Mouse (Mus musculus) cortical plate, adult 2 months (tissue): ENCODE measurements at regions not wholly inside any gene's neighbourhood (a gene's known extent, or its start where the extent isn't known, plus 50 kb on each side); places are given as distances from the start of the nearest gene placed in this dataset.

ENCODE experiments used
- H3K27ac ChIP-seq: fragments of 200-500 bp; 2 replicates; pipeline ENCODE4 v1.5.1; 2012; ENCODE audit warnings: low read length, control low read depth, inconsistent platforms; ENCODE audit not compliant: insufficient read depth
- H3K4me1 ChIP-seq: fragments of 200-500 bp; 2 replicates; pipeline ENCODE4 v1.6.1; 2011; ENCODE audit warnings: low read length; ENCODE audit not compliant: control insufficient read depth, insufficient read depth
- H3K4me3 ChIP-seq: fragments of 200-500 bp; 2 replicates; pipeline ENCODE4 v1.5.1; 2011; ENCODE audit warnings: mild to moderate bottlenecking, low read length, control low read depth; ENCODE audit not compliant: insufficient read depth
- CTCF ChIP-seq: fragments of 200-500 bp; IDR thresholded peaks from 2 replicates; pipeline ENCODE4 v1.5.1; 2011; ENCODE audit warnings: mild to moderate bottlenecking, control low read depth, low read length; ENCODE audit not compliant: insufficient read depth; ENCODE audit errors: extremely low read depth
- POLR2A ChIP-seq: fragments of 200-500 bp; IDR thresholded peaks from 2 replicates; pipeline ENCODE4 v1.6.1; 2011; ENCODE audit warnings: mild to moderate bottlenecking, low read length, control low read depth; ENCODE audit not compliant: insufficient read depth; ENCODE audit errors: extremely low read depth

DNA sequence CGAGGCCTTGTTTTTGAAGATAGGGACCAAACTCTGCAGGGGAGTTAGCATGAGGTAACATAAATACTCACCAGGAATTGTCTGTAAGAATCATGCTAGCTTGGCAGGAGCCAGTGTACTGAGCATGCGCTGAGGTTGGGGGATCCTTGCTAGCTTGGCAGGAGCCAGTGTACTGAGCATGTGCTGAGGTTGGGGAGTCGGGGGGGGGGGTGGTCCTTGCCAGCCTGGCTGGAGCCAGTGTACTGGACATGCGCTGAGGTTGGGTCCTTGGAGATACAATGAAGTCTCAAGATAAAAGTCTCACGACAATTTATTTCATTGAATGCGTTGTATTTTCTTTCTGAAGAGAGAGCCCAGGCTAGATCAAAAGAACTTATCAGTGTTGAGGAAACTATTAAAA is 96.2 kb upstream of the Zfp827 start:
- no peak overlapping the region for H3K4me3 ChIP-seq
- no peak for TF ChIP-seq POLR2A
- no peak for TF ChIP-seq CTCF
- no peaks in the 10 kb centered on the region; the same call in 1 of the 2 replicates for H3K4me1 ChIP-seq
- no peak overlapping the region for H3K27ac ChIP-seq

DNA sequence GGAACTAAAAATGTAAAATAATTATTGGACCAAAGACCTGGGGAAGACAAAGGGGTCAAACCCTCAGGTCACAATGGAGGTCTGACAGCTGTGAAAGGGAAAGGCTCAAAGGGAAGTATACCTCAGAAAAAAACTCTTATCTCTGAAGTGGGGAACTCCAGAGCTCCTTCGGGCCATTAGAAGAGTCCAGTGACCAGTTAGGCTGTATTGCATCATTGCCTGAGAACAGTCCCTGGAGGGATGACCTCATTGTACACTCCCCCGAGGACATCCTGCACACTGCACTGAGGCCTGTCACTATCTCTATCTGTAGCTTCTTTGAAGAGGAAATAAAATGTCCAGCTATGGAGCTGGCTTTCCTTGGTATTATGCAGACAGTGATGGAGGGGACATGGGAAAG is 88.2 kb upstream of the Zfp827 start:
- no peak overlapping the region for H3K27ac ChIP-seq

DNA sequence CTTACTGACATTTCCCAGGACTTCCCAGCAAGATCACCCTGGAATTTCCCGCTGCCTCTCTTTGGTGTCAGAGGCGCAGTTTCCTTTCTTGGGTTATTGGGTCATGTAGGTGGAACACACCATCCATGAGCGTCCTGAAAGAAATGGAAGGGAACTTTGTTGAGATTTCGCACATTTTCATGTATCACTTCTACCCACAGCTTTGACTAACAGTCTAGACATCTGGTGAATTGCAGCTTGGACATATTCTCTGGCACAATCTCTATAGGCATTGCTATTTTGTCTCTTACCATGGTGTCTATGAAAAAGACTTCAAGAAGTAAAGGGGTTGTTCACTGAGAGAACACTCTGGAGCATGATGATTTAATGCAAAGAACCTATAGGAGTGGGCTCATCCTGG is 86.7 kb upstream of the Zfp827 start:
- TF ChIP-seq POLR2A (no peak), CTCF (no peak)
- Histone ChIP-seq H3K4me3 (no peak overlapping the region), H3K4me1 (no peaks in the 10 kb centered on the region; the same call in none of the 2 replicates), H3K27ac (no peak overlapping the region)

More for the DNA sequence above, 88.2 kb upstream of the Zfp827 start:
- Histone ChIP-seq H3K4me3 (no peak overlapping the region), H3K4me1 (no peaks in the 10 kb centered on the region; the same call in none of the 2 replicates)
- TF ChIP-seq CTCF (no peak), POLR2A (no peak)

DNA sequence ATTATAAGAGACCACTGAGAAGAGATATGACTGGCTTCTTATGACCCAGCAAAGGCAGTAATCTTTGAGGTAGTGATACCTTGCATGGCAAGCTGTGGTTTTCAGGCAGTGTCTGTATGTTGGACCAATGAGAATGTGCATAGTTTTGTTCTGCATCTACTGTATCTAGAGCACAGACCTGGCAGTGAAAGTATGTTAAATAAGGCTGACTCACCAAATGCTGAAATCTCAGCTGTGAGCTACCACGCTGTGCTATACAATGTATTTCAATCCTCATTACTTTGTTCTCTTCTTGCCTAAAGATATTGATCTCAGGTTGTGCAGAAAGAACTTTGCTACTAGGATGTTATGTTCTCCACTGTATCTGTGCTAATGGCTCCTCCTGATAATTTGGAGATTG is 83.9 kb upstream of the Zfp827 start:
- no peaks in the 10 kb centered on the region; the same call in none of the 2 replicates for H3K4me1 ChIP-seq

DNA sequence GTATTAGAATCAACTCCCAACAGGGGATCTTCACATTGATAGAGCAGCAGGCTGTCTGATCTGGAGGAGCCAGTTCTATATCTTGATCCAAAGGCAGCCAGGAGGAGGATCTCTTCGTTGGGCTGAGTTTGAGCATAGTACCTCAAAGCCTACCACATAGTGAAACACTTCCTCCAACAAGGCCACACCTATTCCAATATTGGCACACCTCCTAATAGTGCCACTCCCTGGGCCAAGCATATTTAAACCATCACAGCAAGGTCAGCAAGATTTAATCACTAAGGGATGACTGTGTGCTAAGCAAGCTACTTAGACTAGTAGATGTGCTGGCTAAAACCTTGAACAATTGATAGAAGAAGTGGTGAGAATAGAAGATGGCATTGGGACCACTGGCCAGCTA is 82.6 kb upstream of the Zfp827 start:
- Histone ChIP-seq H3K4me1 (no peaks in the 10 kb centered on the region; the same call in none of the 2 replicates), H3K27ac (no peak overlapping the region), H3K4me3 (no peak overlapping the region)
- TF ChIP-seq CTCF: no peak
- no peak for TF ChIP-seq POLR2A

More for the DNA sequence above, 83.9 kb upstream of the Zfp827 start:
- Histone ChIP-seq H3K4me3 (no peak overlapping the region), H3K27ac (no peak overlapping the region)
- TF ChIP-seq CTCF (no peak), POLR2A (no peak)

DNA sequence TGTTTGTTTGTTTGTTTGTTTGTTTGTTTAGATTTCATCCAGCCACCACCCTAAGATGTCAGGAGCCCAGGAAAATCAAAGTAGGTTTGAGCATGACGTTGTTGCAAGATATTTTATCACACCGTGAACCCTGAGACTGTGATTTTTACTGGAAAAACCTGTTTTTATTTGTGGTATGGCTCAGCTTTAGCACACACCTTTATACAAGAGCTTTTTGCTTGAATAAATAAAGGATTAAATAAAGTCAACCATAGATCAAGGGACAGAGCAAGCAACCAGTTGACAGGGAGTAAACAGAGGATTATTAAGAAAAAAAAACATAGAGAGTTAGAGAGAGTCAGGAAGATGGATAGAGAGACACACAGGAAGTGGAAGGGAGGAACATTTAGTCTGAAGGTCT is 82.2 kb upstream of the Zfp827 start:
- Histone ChIP-seq H3K4me1 (no peaks in the 10 kb centered on the region; the same call in none of the 2 replicates), H3K27ac (no peak overlapping the region), H3K4me3 (no peak overlapping the region)
- TF ChIP-seq POLR2A: no peak
- TF ChIP-seq CTCF: no peak

DNA sequence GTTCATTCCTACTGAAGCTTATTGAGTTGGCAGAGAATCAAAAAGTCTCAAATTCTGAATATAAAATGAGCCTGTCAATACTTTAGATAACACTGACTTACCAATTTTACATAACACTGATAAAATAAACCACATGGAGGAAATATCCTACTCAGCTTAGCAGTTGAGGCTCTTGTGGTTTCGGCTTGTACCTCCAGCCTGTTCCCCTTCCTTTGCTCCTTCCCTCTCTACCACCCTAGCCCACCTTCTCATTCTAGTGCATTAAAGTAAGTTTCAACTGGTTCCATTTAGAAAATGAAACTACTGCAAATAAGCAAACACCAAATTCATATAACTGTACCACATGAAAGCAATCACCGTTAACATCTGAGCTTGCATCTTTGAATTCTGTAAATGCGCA is 53.2 kb upstream of the Zfp827 start:
- H3K4me3 ChIP-seq: no peak overlapping the region
- TF ChIP-seq CTCF (no peak), POLR2A (no peak)
- no peak overlapping the region for H3K27ac ChIP-seq
- no peaks in the 10 kb centered on the region for H3K4me1 ChIP-seq
